Mouse (Mus musculus): ENCODE measurements around the gene Ly6g6d. TPM values are rescaled to one million over a fixed set of nuclear protein-coding genes. Genes with fewer than 3 reads are reported as not detected.

The Ly6g6d gene
- total and polyA plus RNA-seq, 2 experiments, result 0.67 TPM; not detected in 1

DNA sequence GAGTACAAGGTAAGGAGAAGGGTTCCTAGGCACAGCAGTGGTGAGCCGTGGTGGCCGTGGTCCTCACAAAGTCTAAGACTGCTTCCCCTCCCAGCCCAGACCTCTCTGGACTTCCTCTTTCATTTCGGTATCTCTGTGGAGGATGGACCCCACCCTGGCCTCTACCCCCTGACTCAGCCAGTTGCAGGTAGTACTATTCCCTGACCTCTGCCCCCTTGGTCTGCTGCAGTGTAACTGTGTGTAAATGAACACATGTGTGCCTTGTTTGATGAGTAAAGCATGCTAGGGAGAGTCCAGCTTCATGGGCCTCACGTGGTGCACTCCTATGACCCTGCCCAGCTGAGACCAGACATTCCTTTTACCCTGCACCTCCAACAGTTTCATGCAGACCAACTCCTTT, 54.1 kb downstream of the Ly6g6d start:
- Histone ChIP-seq H3K4me1 (ENCODE audit: control insufficient read depth, insufficient read depth, low read length) (no peaks in the 10 kb centered on the region), H3K27me3 (ENCODE audit: control insufficient read depth, insufficient read depth, low read length) (no peaks in the 10 kb centered on the region), H3K4me3 (ENCODE audit: insufficient read depth, low read depth, low read length) (no peak overlapping the region), H3K79me2 (ENCODE audit: control insufficient read depth, insufficient read depth, low read length) (no peaks in the 10 kb centered on the region), H3K9ac (ENCODE audit: low read depth, low read length) (no peak overlapping the region), H3K27ac (replicated peaks; ENCODE audit: insufficient read depth, low read depth, low read length) (peak overlapping the region; percentile 18), H3K36me3 (ENCODE audit: control insufficient read depth, insufficient read depth, low read length) (no peaks in the 10 kb centered on the region)
- TF ChIP-seq POLR2A (IDR thresholded peaks at IDR 0.05; ENCODE audit: extremely low read depth, insufficient read depth, low read length) (no peak), CTCF (IDR thresholded peaks at IDR 0.05; ENCODE audit: low read depth, low read length) (no peak)
- DNase-seq (ENCODE audit: extremely low read depth, low read depth, low spot score), result no peak
- 56% methylated on average over 4 of the region's 4 CpGs for WGBS

DNA sequence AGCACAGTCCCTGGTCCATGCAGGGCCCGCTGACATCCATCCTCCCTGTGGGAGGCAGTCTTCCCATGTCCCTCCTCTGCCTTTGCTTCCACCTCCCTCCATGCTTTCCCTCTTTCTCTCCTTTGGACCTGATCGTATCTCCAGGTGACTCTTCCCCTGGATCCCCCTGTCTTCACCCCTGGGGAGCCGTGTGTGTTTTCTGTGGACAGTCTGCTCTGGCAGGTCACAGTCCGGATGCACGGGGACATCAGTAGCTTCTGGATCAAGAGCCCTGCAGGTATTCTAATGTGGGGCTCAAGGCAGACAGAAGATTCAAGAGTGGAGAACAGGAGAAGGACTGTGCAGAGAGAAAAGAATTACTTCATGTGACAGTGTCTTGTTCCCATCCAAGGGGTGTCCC, 54.6 kb downstream of the Ly6g6d start:
- Histone ChIP-seq H3K27me3 (ENCODE audit: control insufficient read depth, insufficient read depth, low read length) (no peaks in the 10 kb centered on the region), H3K4me1 (ENCODE audit: control insufficient read depth, insufficient read depth, low read length) (no peaks in the 10 kb centered on the region), H3K27ac (replicated peaks; ENCODE audit: insufficient read depth, low read depth, low read length) (no peak overlapping the region), H3K36me3 (ENCODE audit: control insufficient read depth, insufficient read depth, low read length) (no peaks in the 10 kb centered on the region), H3K79me2 (ENCODE audit: control insufficient read depth, insufficient read depth, low read length) (no peaks in the 10 kb centered on the region), H3K9ac (ENCODE audit: low read depth, low read length) (no peak overlapping the region), H3K4me3 (ENCODE audit: insufficient read depth, low read depth, low read length) (no peak overlapping the region)
- 87% methylated on average over 5 of the region's 5 CpGs for WGBS
- TF ChIP-seq POLR2A (IDR thresholded peaks at IDR 0.05; ENCODE audit: extremely low read depth, insufficient read depth, low read length) (no peak), CTCF (IDR thresholded peaks at IDR 0.05; ENCODE audit: low read depth, low read length) (no peak)
- no peak for DNase-seq (ENCODE audit: extremely low read depth, low read depth, low spot score)

DNA sequence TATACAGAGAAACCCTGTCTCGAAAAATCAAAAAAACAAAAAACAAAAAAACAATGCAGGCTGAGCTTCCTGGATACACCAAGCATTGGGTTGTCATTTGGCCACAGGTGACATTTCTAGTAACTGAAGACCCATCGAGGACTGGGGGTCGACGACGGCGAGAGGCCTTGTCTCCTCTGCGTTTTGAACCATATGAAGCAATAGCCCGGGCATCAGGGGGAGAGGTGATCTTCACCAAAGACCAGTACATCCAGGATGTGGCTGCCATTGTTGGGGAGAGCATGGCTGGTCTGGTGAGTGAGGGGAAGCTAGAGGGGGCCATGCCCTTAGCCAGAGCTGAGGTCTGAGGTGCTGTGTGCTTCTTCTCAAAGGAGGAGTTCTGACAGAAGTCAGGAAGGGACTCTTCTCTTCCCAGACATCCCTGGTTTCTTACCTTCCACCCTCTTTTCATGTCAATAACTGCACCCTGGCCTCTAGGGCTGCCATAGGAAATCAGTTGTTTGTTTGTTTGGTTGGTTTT, 55.3 kb downstream of the Ly6g6d start:
- 90% methylated on average over 8 of the region's 8 CpGs for WGBS
- no peaks in the 10 kb centered on the region for H3K27me3 ChIP-seq (ENCODE audit: control insufficient read depth, insufficient read depth, low read length)
- TF ChIP-seq CTCF (IDR thresholded peaks at IDR 0.05; ENCODE audit: low read depth, low read length) (no peak), POLR2A (IDR thresholded peaks at IDR 0.05; ENCODE audit: extremely low read depth, insufficient read depth, low read length) (no peak)
- peak overlapping the region; percentile 67 for H3K27ac ChIP-seq (replicated peaks; ENCODE audit: insufficient read depth, low read depth, low read length)
- H3K4me3 ChIP-seq (ENCODE audit: insufficient read depth, low read depth, low read length), result no peak overlapping the region
- no peaks in the 10 kb centered on the region for H3K4me1 ChIP-seq (ENCODE audit: control insufficient read depth, insufficient read depth, low read length)
- no peak for DNase-seq (ENCODE audit: extremely low read depth, low read depth, low spot score)
- no peak overlapping the region for H3K9ac ChIP-seq (ENCODE audit: low read depth, low read length)
- no peaks in the 10 kb centered on the region for H3K36me3 ChIP-seq (ENCODE audit: control insufficient read depth, insufficient read depth, low read length)
- no peaks in the 10 kb centered on the region for H3K79me2 ChIP-seq (ENCODE audit: control insufficient read depth, insufficient read depth, low read length)

DNA sequence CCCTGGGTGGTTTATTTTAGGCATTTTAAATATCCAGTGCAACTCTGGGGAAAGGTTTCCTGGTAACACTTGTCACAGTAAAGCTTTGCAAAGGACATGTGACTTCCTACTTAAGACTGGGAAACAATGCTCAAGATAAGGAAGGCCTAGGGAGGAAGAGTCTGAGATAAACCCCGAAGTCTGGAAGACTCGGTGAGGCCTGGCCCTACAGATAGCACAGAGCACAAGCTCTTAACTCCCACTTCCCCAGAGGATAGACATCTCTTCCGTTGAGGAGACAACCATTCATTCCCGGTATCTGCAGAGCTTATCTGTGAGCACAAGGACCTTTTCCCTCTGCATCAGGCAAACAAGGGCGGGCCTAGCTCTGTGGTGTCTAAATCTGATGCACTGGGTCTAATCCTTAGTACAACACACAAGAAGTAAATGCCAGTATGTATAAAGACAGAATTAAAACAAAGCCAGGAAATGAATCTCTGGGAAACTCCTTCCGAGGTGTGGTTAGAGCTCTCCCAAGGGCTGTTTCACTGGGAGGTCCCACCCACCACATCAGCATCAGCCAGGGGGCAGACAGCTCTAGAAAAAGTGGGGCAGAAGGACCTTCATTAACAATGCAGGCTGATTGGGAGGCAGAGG, 55.9 kb downstream of the Ly6g6d start:
- H3K9ac ChIP-seq (ENCODE audit: low read depth, low read length), result no peak overlapping the region
- H3K79me2 ChIP-seq (ENCODE audit: control insufficient read depth, insufficient read depth, low read length), result no peaks in the 10 kb centered on the region
- no peaks in the 10 kb centered on the region for H3K27me3 ChIP-seq (ENCODE audit: control insufficient read depth, insufficient read depth, low read length)
- H3K4me1 ChIP-seq (ENCODE audit: control insufficient read depth, insufficient read depth, low read length), result no peaks in the 10 kb centered on the region
- TF ChIP-seq CTCF (IDR thresholded peaks at IDR 0.05; ENCODE audit: low read depth, low read length) (0 out of 2 replicates have a peak, but pooled peaks have one; percentile 15), POLR2A (IDR thresholded peaks at IDR 0.05; ENCODE audit: extremely low read depth, insufficient read depth, low read length) (no peak)
- H3K27ac ChIP-seq (replicated peaks; ENCODE audit: insufficient read depth, low read depth, low read length), result peak overlapping the region; percentile 67; the same call in 1 of the 2 replicates
- 55% methylated on average over 6 of the region's 6 CpGs for WGBS
- no peak overlapping the region for H3K4me3 ChIP-seq (ENCODE audit: insufficient read depth, low read depth, low read length)
- peak; percentile 32 for DNase-seq (ENCODE audit: extremely low read depth, low read depth, low spot score)
- H3K36me3 ChIP-seq (ENCODE audit: control insufficient read depth, insufficient read depth, low read length), result no peaks in the 10 kb centered on the region

Other genes with a start within 250 kb of the Ly6g6d start
Only the 30 nearest of the 46 such genes appear.
- 3.6 and 10.1 TPM in 2 replicates for gene Hspa1b, start 118.8 kb downstream of the Ly6g6d start, total RNA-seq (2014; rRNA removed)
- gene Hspa1b, start 118.8 kb downstream of the Ly6g6d start, polyA plus RNA-seq (2012; rRNA removed), result 10.0 and 11.2 TPM in 2 replicates
- not detected in 2 replicates for gene Gm20481, start 108.2 kb downstream of the Ly6g6d start, total RNA-seq (2014; rRNA removed)
- gene Gm20481, start 108.2 kb downstream of the Ly6g6d start, polyA plus RNA-seq (2012; rRNA removed), result not detected in 2 replicates
- 0.18 and 0.60 TPM in 2 replicates for gene Hspa1a, start 105.9 kb downstream of the Ly6g6d start, total RNA-seq (2014; rRNA removed)
- 0.45 TPM in 2 replicates for gene Hspa1a, start 105.9 kb downstream of the Ly6g6d start, polyA plus RNA-seq (2012; rRNA removed)
- gene Hspa1l, start 105.4 kb downstream of the Ly6g6d start, total RNA-seq (2014; rRNA removed), result 0.18 TPM in 1 of 2 replicates, not detected in the other
- gene Hspa1l, start 105.4 kb downstream of the Ly6g6d start, polyA plus RNA-seq (2012; rRNA removed), result 0.05 TPM in 1 of 2 replicates, not detected in the other
- gene Lsm2, start 96.2 kb downstream of the Ly6g6d start, total RNA-seq (2014; rRNA removed), result 7.9 and 11.1 TPM in 2 replicates
- gene Lsm2, start 96.2 kb downstream of the Ly6g6d start, polyA plus RNA-seq (2012; rRNA removed), result 55.1 and 63.0 TPM in 2 replicates
- 11.8 and 27.5 TPM in 2 replicates for gene Vars, start 77.1 kb downstream of the Ly6g6d start, total RNA-seq (2014; rRNA removed)
- 39.8 and 52.7 TPM in 2 replicates for gene Vars, start 77.1 kb downstream of the Ly6g6d start, polyA plus RNA-seq (2012; rRNA removed)
- gene Vwa7, start 61.5 kb downstream of the Ly6g6d start, total RNA-seq (2014; rRNA removed), result 0.07 and 0.09 TPM in 2 replicates
- gene Vwa7, start 61.5 kb downstream of the Ly6g6d start, polyA plus RNA-seq (2012; rRNA removed), result 0.16 and 0.27 TPM in 2 replicates
- gene Sapcd1, start 50.0 kb downstream of the Ly6g6d start, total RNA-seq (2014; rRNA removed), result 0.54 TPM in 1 of 2 replicates, not detected in the other
- 0.66 TPM in 1 of 2 replicates, not detected in the other for gene Sapcd1, start 50.0 kb downstream of the Ly6g6d start, polyA plus RNA-seq (2012; rRNA removed)
- 1.0 and 2.0 TPM in 2 replicates for gene Msh5, start 31.3 kb downstream of the Ly6g6d start, total RNA-seq (2014; rRNA removed)
- 1.1 and 3.9 TPM in 2 replicates for gene Msh5, start 31.3 kb downstream of the Ly6g6d start, polyA plus RNA-seq (2012; rRNA removed)
- gene Clic1, start 28.1 kb downstream of the Ly6g6d start, total RNA-seq (2014; rRNA removed), result 15.9 and 20.3 TPM in 2 replicates
- gene Clic1, start 28.1 kb downstream of the Ly6g6d start, polyA plus RNA-seq (2012; rRNA removed), result 12.2 and 16.8 TPM in 2 replicates
- gene Ddah2, start 19.0 kb downstream of the Ly6g6d start, total RNA-seq (2014; rRNA removed), result 3.0 and 3.6 TPM in 2 replicates
- 3.8 and 3.9 TPM in 2 replicates for gene Ddah2, start 19.0 kb downstream of the Ly6g6d start, polyA plus RNA-seq (2012; rRNA removed)
- not detected in 2 replicates for gene Ly6g6c, start 12.7 kb downstream of the Ly6g6d start, total RNA-seq (2014; rRNA removed)
- not detected in 2 replicates for gene Ly6g6c, start 12.7 kb downstream of the Ly6g6d start, polyA plus RNA-seq (2012; rRNA removed)
- gene Mpig6b, start 11.9 kb downstream of the Ly6g6d start, total RNA-seq (2014; rRNA removed), result 0.18 TPM in 1 of 2 replicates, not detected in the other
- 0.06 TPM in 1 of 2 replicates, not detected in the other for gene Mpig6b, start 11.9 kb downstream of the Ly6g6d start, polyA plus RNA-seq (2012; rRNA removed)
- 0.37 TPM in 1 of 2 replicates, not detected in the other for gene Ly6g6e, start 1.2 kb downstream of the Ly6g6d start, total RNA-seq (2014; rRNA removed)
- 0.33 and 0.35 TPM in 2 replicates for gene Ly6g6e, start 1.2 kb downstream of the Ly6g6d start, polyA plus RNA-seq (2012; rRNA removed)
- not detected in 2 replicates for gene Ly6g6f, start 7.5 kb upstream of the Ly6g6d start, total RNA-seq (2014; rRNA removed)
- 0.07 TPM in 2 replicates for gene Ly6g6f, start 7.5 kb upstream of the Ly6g6d start, polyA plus RNA-seq (2012; rRNA removed)
- 62.2 and 63.3 TPM in 2 replicates for gene Abhd16a, start 11.2 kb upstream of the Ly6g6d start, total RNA-seq (2014; rRNA removed)
- gene Abhd16a, start 11.2 kb upstream of the Ly6g6d start, polyA plus RNA-seq (2012; rRNA removed), result 78.4 and 83.0 TPM in 2 replicates
- not detected in 2 replicates for gene Ly6g5c, start 30.2 kb upstream of the Ly6g6d start, total RNA-seq (2014; rRNA removed)
- gene Ly6g5c, start 30.2 kb upstream of the Ly6g6d start, polyA plus RNA-seq (2012; rRNA removed), result not detected in 2 replicates
- gene Ly6g5b, start 37.4 kb upstream of the Ly6g6d start, total RNA-seq (2014; rRNA removed), result 0.40 and 0.46 TPM in 2 replicates
- gene Ly6g5b, start 37.4 kb upstream of the Ly6g6d start, polyA plus RNA-seq (2012; rRNA removed), result 0.26 and 0.62 TPM in 2 replicates
- gene Gpank1, start 43.4 kb upstream of the Ly6g6d start, total RNA-seq (2014; rRNA removed), result 9.6 and 9.8 TPM in 2 replicates
- 10.5 and 11.4 TPM in 2 replicates for gene Gpank1, start 43.4 kb upstream of the Ly6g6d start, polyA plus RNA-seq (2012; rRNA removed)
- gene Csnk2b, start 44.0 kb upstream of the Ly6g6d start, total RNA-seq (2014; rRNA removed), result 60.9 and 111 TPM in 2 replicates
- gene Csnk2b, start 44.0 kb upstream of the Ly6g6d start, polyA plus RNA-seq (2012; rRNA removed), result 215 and 228 TPM in 2 replicates
- gene D17H6S53E, start 48.3 kb upstream of the Ly6g6d start, total RNA-seq (2014; rRNA removed), result 9.8 and 11.4 TPM in 2 replicates
- gene D17H6S53E, start 48.3 kb upstream of the Ly6g6d start, polyA plus RNA-seq (2012; rRNA removed), result 12.4 and 18.3 TPM in 2 replicates
- 432 and 465 TPM in 2 replicates for gene Apom, start 54.0 kb upstream of the Ly6g6d start, total RNA-seq (2014; rRNA removed)
- gene Apom, start 54.0 kb upstream of the Ly6g6d start, polyA plus RNA-seq (2012; rRNA removed), result 510 and 575 TPM in 2 replicates
- 28.1 and 40.9 TPM in 2 replicates for gene Bag6, start 57.1 kb upstream of the Ly6g6d start, total RNA-seq (2014; rRNA removed)
- gene Bag6, start 57.1 kb upstream of the Ly6g6d start, polyA plus RNA-seq (2012; rRNA removed), result 88.4 and 119 TPM in 2 replicates
- gene Prrc2a, start 86.8 kb upstream of the Ly6g6d start, total RNA-seq (2014; rRNA removed), result 12.4 and 23.2 TPM in 2 replicates
- gene Prrc2a, start 86.8 kb upstream of the Ly6g6d start, polyA plus RNA-seq (2012; rRNA removed), result 103 and 144 TPM in 2 replicates
- gene Aif1, start 98.0 kb upstream of the Ly6g6d start, total RNA-seq (2014; rRNA removed), result 8.6 and 13.3 TPM in 2 replicates
- gene Aif1, start 98.0 kb upstream of the Ly6g6d start, polyA plus RNA-seq (2012; rRNA removed), result 1.6 and 2.5 TPM in 2 replicates
- 10.2 and 13.0 TPM in 2 replicates for gene Lst1, start 110.4 kb upstream of the Ly6g6d start, total RNA-seq (2014; rRNA removed)
- gene Lst1, start 110.4 kb upstream of the Ly6g6d start, polyA plus RNA-seq (2012; rRNA removed), result 5.9 and 11.8 TPM in 2 replicates
- gene Ltb, start 116.4 kb upstream of the Ly6g6d start, total RNA-seq (2014; rRNA removed), result 1.8 and 3.0 TPM in 2 replicates
- gene Ltb, start 116.4 kb upstream of the Ly6g6d start, polyA plus RNA-seq (2012; rRNA removed), result 2.6 and 4.7 TPM in 2 replicates
- 0.13 TPM in 1 of 2 replicates, not detected in the other for gene Tnf, start 123.9 kb upstream of the Ly6g6d start, total RNA-seq (2014; rRNA removed)
- gene Tnf, start 123.9 kb upstream of the Ly6g6d start, polyA plus RNA-seq (2012; rRNA removed), result 0.15 and 0.29 TPM in 2 replicates
- 0.27 TPM in 1 of 2 replicates, not detected in the other for gene Lta, start 127.3 kb upstream of the Ly6g6d start, total RNA-seq (2014; rRNA removed)
- gene Lta, start 127.3 kb upstream of the Ly6g6d start, polyA plus RNA-seq (2012; rRNA removed), result 0.06 TPM in 1 of 2 replicates, not detected in the other
- 0.37 TPM in 1 of 2 replicates, not detected in the other for gene Gm16181, start 142.8 kb upstream of the Ly6g6d start, total RNA-seq (2014; rRNA removed)
- gene Gm16181, start 142.8 kb upstream of the Ly6g6d start, polyA plus RNA-seq (2012; rRNA removed), result not detected in 2 replicates